Mouse (Mus musculus): Measurements from ENCODE around the gene Cdk19.

- TF ChIP-seq POLR2A (IDR thresholded peaks at IDR 0.05; ENCODE audit: extremely low read depth, insufficient read depth, low read length) = no peak
- TF ChIP-seq CTCF (IDR thresholded peaks at IDR 0.05; ENCODE audit: extremely low read depth, insufficient read depth, low read length) = no peak
These were observed 152.4 kb downstream of the Cdk19 start for GRCm38 (mm10) chr10:40491748-40492147.
